Mouse (Mus musculus): ENCODE data around the gene Eif4a2.
"Not testable (repeated sequence)": the region's sequence is repeated elsewhere in the genome, so short reads cannot be mapped to it uniquely, and the experiment has no call there.

The Eif4a2 gene

DNA sequence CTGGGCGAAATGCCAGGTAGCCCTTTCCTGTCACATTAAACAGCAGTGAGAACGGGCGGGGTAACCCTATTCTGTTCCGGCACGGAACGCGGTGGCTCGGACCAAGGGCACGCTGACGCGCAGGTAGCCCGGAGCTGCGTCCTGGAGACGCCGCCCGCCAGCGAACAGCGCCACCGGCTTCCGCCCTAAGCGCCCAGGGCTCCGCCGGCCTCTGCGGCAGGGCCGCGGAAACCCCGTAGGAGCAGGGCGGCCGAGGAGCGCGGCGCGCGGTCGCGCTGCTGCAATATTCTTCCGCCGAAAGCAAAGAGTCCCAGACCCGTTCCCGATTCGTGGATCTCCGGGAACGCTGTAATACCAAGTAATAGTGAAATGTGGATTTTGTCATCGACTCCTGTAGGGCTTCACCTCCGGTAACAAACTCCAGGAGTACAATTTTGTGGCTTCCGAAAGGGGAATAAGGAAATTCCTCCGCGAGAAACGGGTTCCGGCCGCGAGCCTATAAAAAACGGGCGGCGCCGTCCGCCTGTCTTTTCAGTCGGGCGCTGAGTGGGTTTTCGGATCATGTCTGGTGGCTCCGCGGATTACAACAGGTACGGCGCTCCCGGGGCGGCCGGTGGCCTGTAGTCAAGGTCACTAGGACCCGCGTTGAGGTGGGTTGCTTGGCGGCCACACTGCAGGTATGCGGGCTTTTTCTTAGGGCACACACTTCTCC, at the start of gene Eif4a2:
Eif4a2 (plus strand) TSS at position 214 of the 712 bp plus-strand sequence.
- DNase-seq, result peak; percentile 89 to 97

DNA sequence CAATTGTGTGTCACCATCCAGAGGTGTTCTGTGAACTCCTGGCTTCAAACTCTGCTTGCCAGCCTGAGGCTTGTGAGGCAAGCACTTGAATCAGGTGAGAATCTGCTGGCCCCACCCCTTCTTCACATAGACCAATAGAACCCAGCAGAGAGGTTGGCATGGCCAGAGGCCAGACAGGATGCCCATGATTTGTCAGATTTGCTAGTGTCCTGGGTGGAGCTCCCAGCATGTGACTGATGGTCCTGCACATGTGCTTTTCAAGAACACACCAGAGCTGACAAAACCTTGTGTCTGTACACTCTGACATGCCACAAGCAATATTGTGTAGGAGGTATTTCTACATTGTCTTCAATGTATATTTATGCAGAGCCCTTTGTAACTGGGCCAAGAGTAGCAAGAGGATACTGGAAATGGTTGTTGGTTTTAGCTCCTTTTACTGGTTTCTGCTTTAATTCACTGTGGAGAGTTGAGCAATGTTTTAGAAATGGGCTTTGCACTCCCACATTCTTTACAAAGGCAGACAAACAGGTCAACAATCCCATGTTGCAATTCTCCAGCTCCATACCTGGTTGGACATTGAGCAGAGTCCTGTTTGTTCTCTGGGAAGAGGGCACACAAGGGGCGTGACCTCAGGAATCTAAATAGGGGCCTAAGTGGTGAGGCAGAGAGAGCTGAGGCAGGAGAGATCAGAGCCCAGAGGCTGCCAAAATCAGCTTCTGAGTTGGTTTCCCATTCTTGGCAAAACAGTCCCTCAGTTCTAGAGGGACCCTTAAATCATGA, 49.4 kb upstream of the Eif4a2 start, which contains the start of gene Kng1:
Kng1 (plus strand) TSS at position 198 of the 780 bp plus-strand sequence.
- DNase-seq, result peak in 1 of 2 experiments; percentile 40

DNA sequence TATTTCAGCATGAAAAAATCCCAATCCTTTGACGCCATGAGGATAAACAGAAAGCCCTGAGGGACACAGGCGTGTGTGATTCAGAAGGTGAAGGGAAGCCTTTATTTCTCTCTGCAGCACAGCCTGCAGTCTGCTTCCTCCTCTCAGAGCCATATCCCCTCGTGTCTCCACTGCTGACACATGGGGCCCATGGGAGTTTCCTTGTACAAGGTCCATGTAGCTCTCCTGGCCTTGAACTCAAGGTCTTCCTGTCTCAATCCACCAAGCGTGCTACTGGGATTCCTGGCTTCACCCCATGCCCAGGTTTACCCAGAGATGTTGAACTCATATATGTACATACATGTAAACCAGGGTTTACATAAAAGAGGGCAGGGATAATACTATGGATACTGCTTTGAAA, 47.6 kb upstream of the Eif4a2 start:
- DNase-seq, result not testable (repeated sequence)

DNA sequence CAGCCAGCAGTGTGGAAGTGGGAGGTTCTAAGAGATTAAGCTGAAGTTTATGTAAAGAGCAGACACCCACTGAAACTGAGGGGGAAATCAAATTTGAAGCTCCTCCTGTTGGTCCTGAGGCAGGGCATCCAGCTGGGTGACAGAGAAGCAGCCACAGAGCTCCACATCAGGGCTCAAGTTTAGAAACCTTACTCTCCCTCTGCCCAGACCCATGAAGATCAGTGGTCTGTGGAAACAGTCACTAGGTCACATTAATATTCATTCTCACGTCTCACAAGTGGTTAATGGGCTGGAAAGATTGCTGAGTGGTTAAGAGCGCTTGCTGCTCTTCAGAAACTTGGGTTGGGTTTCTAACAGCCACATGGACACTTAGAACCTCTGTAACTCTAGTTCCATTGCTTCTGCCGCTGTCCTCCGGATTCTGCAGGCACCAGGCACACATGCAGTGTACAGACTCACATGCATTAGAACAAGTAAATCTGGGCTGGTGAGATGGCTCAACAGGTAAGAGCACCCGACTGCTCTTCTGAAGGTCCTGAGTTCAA, 46.4 kb upstream of the Eif4a2 start:
- not testable (repeated sequence) for DNase-seq

DNA sequence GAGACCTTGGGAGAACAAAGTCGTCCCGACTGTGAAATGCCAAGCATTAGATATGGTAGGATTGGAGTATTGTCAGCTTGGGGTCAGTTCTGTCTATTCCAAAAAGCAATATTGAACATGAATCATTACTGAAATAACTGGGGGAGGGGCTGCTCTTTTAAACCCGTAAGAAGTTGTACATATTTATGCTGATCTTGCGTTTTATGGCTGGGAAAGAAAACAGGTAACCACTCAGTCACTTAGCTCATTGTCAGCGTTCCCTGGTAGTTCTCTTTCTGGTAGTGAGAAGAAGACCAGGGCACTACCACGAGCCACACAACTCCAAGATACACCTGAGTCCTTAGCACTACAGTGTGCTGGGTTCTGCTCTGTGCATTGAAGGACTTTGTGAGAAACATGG, 29.7 kb upstream of the Eif4a2 start:
- DNase-seq, result not testable (repeated sequence)

DNA sequence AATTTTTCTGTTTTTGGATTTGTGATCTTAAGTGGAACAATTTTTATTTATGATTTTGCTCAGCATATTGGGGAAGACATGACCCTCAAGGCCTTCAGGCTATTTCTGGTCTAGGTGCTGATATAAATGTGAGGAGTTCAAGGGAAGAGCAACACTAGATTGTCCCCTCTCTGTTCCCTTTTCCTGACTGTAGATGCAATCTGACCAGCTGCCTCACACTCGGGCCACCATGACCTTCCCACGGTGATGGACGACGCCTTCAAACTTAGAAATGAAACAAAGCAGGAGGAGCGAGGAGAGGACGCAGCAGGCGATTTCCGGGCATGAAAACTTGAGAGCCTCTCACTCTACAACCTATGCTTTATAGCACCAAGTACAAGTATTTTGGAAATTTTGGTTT, 20.1 kb upstream of the Eif4a2 start:
- not testable (repeated sequence) for DNase-seq

DNA sequence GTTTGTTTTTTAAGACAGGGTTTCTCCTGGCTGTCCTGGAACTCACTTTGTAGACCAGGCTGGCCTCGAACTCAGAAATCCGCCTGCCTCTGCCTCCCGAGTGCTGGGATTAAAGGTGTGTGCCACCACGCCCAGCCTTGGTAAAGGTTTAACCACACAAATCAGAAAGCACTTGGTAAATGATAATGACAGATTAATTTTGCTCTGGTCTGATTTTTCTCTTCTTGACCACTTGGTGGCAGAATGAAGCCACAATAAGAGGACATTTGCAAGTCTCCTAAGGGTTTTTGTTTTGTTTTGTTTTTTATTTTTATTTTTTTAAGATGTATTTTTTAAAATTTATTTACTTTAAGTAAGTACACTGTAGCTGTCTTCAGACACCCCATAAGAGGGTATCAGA, 19.5 kb upstream of the Eif4a2 start:
- not testable (repeated sequence) for DNase-seq

DNA sequence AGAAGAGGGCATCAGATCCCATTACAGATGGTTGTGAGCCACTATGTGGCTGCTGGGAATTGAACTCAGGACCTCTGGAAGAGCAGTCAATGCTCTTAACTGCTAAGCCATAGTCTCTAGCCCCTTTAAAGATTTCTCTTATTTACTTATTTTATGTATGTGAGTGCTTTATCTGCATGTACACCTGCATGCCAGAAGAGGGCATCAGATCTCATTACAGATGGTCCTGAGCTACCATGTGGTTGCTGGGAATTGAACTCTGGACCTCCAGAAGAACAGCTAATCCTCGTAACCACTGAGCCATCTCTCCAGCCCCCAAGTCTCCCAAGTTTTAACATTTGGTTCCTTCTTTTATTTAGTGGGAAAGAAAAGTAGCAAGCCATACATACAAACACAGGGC, 18.8 kb upstream of the Eif4a2 start:
- DNase-seq, result not testable (repeated sequence)

DNA sequence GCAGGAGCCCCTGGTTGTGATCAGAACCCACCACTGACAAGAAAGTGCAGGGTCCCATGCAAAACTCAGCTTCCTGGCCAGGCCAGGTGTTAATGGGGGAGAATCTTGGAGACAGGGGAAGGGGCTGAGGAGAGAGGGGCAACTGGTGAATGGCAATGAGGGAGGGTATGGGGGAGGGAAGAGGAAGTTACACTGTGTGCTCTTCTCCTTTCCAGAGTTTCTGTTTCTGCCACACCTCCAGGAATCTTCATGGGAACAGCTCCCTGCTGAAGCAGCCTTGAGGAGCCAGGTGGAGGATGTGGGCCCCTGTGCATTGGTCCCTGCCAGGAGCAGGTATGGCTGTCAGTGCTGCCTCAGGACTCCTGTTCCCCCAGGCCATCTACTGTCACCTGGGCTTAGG, 15.9 kb upstream of the Eif4a2 start:
- not testable (repeated sequence) for DNase-seq

DNA sequence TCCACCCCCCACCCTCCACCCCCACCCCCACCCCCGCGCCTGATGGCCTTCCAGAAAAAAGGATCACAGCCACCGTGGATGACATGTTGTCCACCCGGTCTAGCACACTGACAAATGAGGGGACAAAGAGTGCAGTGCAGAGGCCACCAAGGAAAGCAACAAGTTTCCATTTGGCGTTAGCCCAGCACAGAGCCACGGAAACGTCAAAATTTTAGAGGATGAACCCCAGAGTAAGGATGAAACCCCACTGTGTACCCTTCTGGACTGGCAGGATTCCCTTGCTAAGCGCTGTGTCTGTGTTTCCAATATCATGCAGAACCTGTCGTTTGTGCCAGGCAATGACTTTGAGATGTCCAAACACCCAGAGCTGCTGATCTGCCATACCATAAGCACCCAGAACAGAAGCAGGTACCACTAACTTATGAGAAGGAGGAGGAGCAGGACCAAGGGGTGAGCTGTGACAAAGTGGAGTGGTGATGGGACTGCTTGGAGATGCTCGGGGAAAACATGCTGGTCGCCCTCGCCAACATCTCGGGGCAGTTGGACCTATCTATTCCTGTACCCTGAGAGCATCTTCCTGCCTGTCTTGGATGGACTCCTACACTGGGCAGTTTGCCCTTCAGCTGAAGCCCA, 13.8 kb upstream of the Eif4a2 start:
- DNase-seq, result no peak

DNA sequence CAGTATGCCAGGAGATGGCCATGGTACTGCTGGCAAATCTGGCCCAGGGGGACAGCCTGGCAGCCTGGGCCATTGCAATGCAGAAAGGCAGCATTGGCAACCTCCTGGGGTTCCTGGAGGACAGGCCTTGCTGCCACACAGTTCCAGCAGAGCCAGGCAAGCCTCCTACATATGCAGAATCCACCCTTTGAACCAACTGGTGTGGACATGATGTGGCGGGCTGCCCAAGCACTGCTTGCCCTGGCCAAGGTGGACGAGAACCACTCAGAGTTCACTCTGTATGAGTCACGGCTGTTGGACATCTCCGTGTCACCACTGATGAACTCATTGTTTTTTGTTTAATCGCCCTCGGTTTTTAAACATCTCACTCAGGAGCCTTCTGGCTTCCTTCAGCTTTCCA, 13.1 kb upstream of the Eif4a2 start:
- DNase-seq, result no peak

DNA sequence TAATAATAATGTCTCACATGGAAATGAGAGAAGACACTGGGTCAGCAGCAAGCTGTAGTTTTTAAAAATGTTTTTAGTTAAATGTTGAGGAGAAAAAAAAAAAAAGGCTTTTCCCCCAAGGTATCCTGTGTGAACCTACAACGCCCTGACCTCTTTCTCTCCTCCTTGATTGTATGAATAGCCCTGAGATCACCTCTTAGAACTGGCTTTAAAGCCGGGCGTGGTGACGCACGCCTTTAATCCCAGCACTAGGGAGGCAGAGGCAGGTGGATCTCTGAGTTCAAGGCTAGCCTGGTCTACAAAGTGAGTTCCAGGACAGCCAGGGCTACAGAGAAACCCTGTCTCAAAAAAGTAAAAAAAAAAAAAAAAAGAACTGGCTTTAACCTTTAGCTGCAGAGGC, 11.7 kb upstream of the Eif4a2 start:
- not testable (repeated sequence) for DNase-seq

DNA sequence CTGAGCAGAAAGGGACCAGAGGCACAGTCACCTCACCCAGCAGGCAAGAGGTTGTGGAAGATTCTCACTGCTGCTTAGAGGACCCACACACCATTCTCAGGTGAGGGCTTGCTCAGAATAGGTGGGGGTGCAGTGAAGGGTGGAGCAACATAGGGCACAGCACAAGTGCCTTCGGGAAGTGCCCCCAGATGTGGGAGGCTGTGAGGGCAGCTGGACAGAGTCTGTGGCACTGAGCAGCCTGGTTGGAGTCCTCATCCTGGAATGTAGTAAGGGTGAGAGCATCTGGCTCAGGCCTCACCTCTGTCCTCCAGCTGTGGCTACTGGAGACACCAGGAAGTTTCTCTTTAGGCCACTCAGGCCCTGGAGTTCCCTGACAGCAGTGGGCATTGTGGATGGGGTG, 10.4 kb upstream of the Eif4a2 start:
- DNase-seq, result not testable (repeated sequence)

DNA sequence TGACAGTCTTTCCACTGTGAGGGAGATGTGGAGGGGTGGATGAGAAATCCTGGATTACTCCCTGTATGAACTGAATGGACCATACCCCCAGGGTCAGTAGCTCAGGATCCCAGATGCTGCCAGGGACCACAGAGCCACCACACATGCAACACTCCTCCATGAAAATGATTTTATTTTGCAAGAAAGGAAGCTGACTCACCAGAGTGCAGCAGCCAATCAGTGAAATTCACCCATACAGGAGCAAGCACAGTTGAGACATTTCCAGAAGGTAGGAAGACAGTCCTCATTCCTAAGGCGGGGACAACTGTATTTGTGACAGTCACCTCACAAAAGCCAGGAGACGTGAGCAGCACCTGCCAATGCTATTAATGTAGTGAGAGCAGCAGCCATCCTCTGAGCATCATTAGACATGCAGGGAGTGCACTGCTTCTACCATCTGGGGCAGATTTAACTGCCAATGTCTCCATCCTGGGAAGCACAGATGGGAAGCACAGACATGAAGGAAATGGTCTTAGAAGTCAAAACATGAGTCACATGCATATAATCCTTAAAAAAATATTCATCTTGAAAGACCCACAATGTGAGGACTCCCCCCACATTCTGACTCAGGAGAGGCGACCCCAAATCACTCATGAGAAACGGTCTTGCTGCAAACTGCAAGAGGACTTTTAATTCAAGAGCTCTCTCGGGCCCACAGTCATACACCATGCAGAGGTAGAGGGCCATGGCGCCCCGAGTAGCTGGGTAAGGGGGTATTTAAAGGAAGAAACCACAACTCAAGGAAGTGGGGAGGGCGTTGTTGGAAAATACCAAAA, 9.7 kb upstream of the Eif4a2 start:
- not testable (repeated sequence) for DNase-seq

DNA sequence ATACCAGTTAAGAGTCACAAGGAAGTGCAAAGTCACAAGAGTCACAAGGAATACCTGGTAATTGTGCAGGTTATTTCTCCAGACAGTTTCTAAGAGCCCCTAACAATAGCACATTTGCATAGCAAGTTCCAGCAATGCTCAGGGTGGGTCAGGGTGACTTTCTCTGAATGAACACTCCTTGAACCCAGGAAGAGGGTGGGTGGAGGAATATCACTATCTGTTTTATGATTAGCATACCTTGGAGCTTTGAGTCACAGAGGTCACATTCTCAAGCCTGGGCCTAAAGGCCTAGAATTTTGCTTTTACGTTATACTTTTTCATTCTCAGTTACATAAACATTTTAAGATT, 9.2 kb upstream of the Eif4a2 start:
- DNase-seq, result not testable (repeated sequence)

DNA sequence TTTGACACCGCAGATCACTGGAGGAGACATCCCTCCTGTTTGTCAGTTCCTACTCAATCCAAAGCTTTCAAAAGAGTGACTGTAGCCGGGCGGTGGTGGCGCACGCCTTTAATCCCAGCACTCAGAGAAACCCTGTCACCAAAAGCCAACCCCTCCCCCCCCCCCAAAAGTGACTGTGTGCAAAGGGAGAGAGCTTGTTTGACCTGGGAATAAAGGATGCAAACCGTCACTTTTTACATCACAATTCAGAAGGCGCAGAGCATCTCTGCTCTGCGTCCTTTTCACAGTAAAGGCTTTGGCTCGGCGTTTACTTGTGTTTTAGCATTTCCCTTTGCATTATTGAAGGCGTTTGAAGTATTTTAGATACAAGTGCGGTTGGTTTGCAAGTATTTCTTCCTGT, 7.6 kb upstream of the Eif4a2 start:
- DNase-seq, result no peak

DNA sequence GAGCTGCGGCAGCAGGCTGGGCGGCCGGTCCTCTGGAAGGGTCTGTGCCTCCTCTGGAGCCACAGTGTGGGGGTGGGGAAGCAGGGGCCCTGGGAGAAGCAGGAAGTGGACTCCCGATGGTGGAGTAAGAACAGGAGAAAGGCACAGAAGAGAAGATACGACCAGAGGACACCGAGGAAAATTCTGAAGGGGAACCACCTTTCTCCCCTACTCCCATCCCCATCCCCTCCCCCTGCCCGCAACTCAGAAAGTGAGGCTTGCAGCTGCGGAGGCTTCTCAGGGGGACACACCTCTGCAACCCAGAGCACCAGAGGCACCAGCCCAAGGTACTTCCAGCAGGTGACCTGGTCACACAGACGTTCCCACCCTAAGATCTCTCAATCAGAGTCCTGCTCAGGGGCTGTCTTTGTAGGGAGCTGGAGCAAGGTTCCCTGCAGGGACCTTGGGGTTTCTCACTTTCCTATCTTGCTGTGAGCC, 7.1 kb upstream of the Eif4a2 start:
- DNase-seq, result peak; percentile 39 to 41

DNA sequence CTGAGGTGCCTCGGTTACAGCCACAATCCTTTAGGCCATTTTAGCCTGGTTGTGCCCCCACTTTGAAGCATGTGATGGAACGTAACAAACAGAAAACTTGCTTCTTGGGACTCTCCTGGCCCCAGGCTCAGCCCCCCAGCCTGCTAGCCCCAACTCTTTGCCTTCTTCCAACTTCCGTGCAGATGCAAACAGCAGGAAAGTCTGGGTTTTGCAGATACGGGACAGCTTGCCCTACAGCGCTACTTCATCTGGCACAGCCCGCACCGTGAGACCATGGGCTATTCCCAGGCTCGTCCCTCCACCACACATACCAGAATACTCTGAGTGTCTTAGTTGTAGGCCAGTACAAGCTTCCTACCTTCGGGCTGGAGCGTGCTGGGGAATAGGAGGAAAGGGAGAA, 6.6 kb upstream of the Eif4a2 start:
- no peak for DNase-seq

DNA sequence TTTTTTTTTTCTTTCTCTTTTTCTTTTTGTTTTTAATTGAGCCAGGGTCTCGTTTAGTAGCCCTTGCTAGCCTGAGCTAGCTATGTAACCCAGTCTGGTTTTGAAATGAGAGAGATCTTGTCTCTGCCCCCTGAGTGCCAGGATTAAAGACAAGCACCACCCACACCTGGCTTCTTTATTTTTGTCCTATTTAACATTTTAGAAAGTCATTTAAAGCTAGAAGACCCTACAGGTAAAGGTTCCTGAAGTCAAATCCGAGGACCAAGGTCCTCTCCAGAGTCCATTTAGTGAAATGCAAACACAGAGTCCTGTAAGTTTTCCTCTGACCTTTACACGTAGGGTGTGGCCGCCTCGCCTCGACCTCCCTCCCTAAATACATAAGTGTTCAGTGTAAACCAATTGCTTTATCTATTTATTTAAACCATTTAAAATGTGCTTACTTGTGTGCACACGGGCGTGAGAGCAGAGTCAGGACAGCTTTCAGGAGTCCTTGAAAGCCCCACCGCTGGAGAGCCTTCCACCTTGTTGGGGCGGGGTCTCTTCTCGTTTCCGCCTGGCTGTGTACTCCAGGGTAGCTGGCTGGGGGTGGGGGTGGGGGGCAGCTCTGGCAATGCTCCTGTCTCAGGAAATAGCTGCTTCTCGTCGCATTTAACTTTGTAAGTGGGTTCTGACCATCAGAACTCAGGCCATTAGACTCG, 4.8 kb upstream of the Eif4a2 start:
- DNase-seq, result peak in 1 of 2 experiments; percentile 8

DNA sequence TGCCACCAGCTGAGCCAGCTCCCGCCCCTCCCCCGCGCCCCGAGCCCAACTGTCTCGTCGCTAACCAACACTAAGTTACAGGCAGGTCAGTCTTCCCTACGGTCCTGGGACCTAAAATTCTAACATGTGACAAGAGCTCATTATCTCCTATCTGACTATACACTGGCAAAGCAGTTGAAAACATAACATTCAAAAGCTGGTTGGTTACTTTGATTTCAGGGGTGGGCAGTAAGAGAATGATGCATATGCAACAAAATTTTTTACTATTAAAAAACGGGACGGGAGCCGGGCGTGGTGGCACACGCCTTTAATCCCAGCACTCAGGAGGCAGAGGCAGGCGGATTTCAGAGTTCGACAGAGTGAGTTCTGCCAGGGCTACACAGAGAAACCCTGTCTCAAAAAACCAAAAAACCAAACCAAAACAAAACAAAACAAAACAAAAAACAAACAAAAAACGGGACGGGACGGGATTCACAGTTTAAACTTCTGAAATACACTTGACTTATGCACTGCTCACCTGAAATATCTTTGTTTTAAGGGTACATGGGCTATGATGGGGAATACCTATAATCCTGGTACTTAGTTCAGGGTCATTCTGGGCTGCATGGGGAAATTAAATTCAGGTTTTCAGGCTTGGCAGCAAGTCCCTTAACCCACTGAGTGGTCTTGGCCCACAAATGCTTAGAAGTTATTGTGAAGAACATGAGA, 4.1 kb upstream of the Eif4a2 start:
- peak; percentile 44 to 57 for DNase-seq

DNA sequence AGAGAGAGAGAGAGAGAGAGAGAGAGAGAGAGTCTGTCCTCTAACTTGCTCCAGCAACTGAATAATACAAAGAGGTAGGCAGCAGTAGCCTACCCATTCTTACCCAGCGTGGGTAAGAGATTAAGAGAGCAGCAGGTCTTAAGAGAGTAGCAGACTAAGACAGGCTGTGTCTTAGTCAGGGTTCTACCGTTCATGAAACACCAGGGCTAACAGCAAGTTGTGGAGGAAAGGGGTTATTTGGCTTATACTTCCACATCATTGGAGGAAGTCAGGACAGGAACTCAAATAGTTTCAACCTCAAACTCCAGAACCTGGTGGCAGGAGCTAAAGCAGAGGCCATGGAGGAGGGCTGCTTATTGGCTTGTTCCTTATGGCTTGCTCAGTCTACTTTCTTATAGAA, 3.4 kb upstream of the Eif4a2 start:
- DNase-seq, result no peak

Measured in kidney, postnatal 25 days (tissue).